ENCODE assay signal across 12 mouse cellular contexts in genomic region chr6:122825166-122825565, GRCm38 (mm10). TPM values are rescaled to one million over a fixed set of nuclear protein-coding genes. Genes with fewer than 3 reads are reported as not detected.
DNase-seq lines count a peak whose midpoint lies in the region; ATAC-seq and TF ChIP-seq lines count a peak whose summit lies in the region.
"Had no signal": no experiment of that assay in that cellular context is flagged by ENCODE, and none has a peak within 500 bp of the region (broad histone marks: within the 10 kb centered on the region; RNA-seq: fewer than 3 reads in every experiment).

No protein-coding gene starts in this region.

- 79% methylated on average over 9 of the region's 9 CpGs for WGBS in heart, embryonic 13.5 days
- 81% methylated on average over 9 of the region's 9 CpGs for WGBS in lung, embryonic 14.5 days
- 82% methylated on average over 9 of the region's 9 CpGs for WGBS in intestine, postnatal 0 days
- 76% methylated on average over 9 of the region's 9 CpGs for WGBS in stomach, postnatal 0 days

- DNase-seq in heart, adult 11 months: no peak
- no peak for DNase-seq in lung, embryonic 14.5 days
- no peak for DNase-seq in lung, postnatal 25 days (ENCODE audit: low spot score)
- DNase-seq in stomach, postnatal 0 days (ENCODE audit: low spot score): peak; percentile 58
- DNase-seq in lung, postnatal 4 days: no peak
- DNase-seq: gastrocnemius, postnatal 25 days had no signal

- peak overlapping the region; percentile 83; the same call in 1 of the 2 replicates for H3K9ac ChIP-seq in heart, embryonic 13.5 days
- H3K9ac ChIP-seq in lung, embryonic 14.5 days: no peak overlapping the region
- H3K9ac ChIP-seq in intestine, postnatal 0 days (ENCODE audit: low read depth, low read length): no peak overlapping the region
- H3K9ac ChIP-seq in stomach, postnatal 0 days (ENCODE audit: low read length): no peak overlapping the region

- peaks cover 69% of the 10 kb centered on the region for H3K4me1 ChIP-seq in heart, embryonic 13.5 days
- H3K4me1 ChIP-seq in lung, embryonic 14.5 days (ENCODE audit: insufficient read depth): peaks cover 30% of the 10 kb centered on the region
- peaks cover 17% of the 10 kb centered on the region for H3K4me1 ChIP-seq in intestine, postnatal 0 days (replicated peaks; ENCODE audit: control insufficient read depth, insufficient read depth, low read length)
- peaks cover 15% of the 10 kb centered on the region for H3K4me1 ChIP-seq in stomach, postnatal 0 days (replicated peaks; ENCODE audit: control insufficient read depth, insufficient read depth)

- H3K4me3 ChIP-seq in heart, embryonic 13.5 days: peak overlapping the region; percentile 56; the same call in 1 of the 2 replicates
- H3K4me3 ChIP-seq in lung, embryonic 14.5 days (ENCODE audit: low read depth, low read length): no peak overlapping the region
- H3K4me3 ChIP-seq in intestine, postnatal 0 days (ENCODE audit: low read depth, low read length): no peak overlapping the region
- H3K4me3 ChIP-seq in stomach, postnatal 0 days (ENCODE audit: low read depth, low read length): no peak overlapping the region

- no peak for ATAC-seq in heart, embryonic 13.5 days (ENCODE audit: extremely low read depth, insufficient number of reproducible peaks, low FRiP score, low TSS enrichment)
- no peak for ATAC-seq in lung, embryonic 14.5 days (ENCODE audit: insufficient read depth)
- ATAC-seq in intestine, postnatal 0 days: peak; percentile 20; the same call in 1 of the 2 replicates
- peak; percentile 73 for ATAC-seq in stomach, postnatal 0 days (ENCODE audit: low FRiP score, low TSS enrichment)

- no peaks in the 10 kb centered on the region for H3K9me3 ChIP-seq in heart, embryonic 13.5 days
- no peaks in the 10 kb centered on the region for H3K9me3 ChIP-seq in lung, embryonic 14.5 days (ENCODE audit: low read depth, low read length)
- no peaks in the 10 kb centered on the region for H3K9me3 ChIP-seq in intestine, postnatal 0 days (ENCODE audit: control insufficient read depth)
- H3K9me3 ChIP-seq in stomach, postnatal 0 days (ENCODE audit: control insufficient read depth, low read length): no peaks in the 10 kb centered on the region
- H3K9me3 ChIP-seq: hindbrain, embryonic 13.5 days; liver, embryonic 15.5 days; neural tube, embryonic 15.5 days had no signal

- H3K36me3 ChIP-seq in heart, embryonic 13.5 days: peaks cover 28% of the 10 kb centered on the region
- H3K36me3 ChIP-seq in lung, embryonic 14.5 days (ENCODE audit: insufficient read depth): peaks cover 9% of the 10 kb centered on the region
- peaks cover 13% of the 10 kb centered on the region for H3K36me3 ChIP-seq in intestine, postnatal 0 days (ENCODE audit: control insufficient read depth, insufficient read depth)
- peaks cover 7% of the 10 kb centered on the region for H3K36me3 ChIP-seq in stomach, postnatal 0 days (ENCODE audit: control insufficient read depth, insufficient read depth, low read length)

- H3K27ac ChIP-seq in heart, embryonic 13.5 days (replicated peaks): peak overlapping the region; percentile 93
- H3K27ac ChIP-seq in lung, embryonic 14.5 days (ENCODE audit: low read depth): no peak overlapping the region
- H3K27ac ChIP-seq in intestine, postnatal 0 days (ENCODE audit: low read depth, low read length): no peak overlapping the region
- peak overlapping the region; percentile 90; the same call in 1 of the 2 replicates for H3K27ac ChIP-seq in stomach, postnatal 0 days (replicated peaks)
- H3K27ac ChIP-seq: hindbrain, embryonic 13.5 days; neural tube, embryonic 15.5 days had no signal

- peak overlapping the region; percentile 87 for H3K4me2 ChIP-seq in heart, embryonic 13.5 days
- H3K4me2 ChIP-seq in lung, embryonic 14.5 days: peak overlapping the region; percentile 74
- no peak overlapping the region for H3K4me2 ChIP-seq in intestine, postnatal 0 days (replicated peaks; ENCODE audit: low read depth)
- H3K4me2 ChIP-seq in stomach, postnatal 0 days (replicated peaks; ENCODE audit: low read depth): peak overlapping the region; percentile 79

- no peak for TF ChIP-seq EP300 in stomach, postnatal 0 days (optimal IDR thresholded peaks at IDR 0.05)

- H3K27me3 ChIP-seq in heart, embryonic 13.5 days (replicated peaks): no peaks in the 10 kb centered on the region
- H3K27me3 ChIP-seq in lung, embryonic 14.5 days (ENCODE audit: insufficient read depth, low read length): no peaks in the 10 kb centered on the region
- H3K27me3 ChIP-seq in intestine, postnatal 0 days (replicated peaks; ENCODE audit: control insufficient read depth, insufficient read depth, low read length): no peaks in the 10 kb centered on the region
- no peaks in the 10 kb centered on the region for H3K27me3 ChIP-seq in stomach, postnatal 0 days (ENCODE audit: control insufficient read depth, insufficient read depth, low read length)
- H3K27me3 ChIP-seq: hindbrain, embryonic 13.5 days; neural tube, embryonic 15.5 days had no signal

- TF ChIP-seq CTCF in lung, embryonic 14.5 days (IDR thresholded peaks at IDR 0.05; ENCODE audit: low read depth): no peak
- no peak for TF ChIP-seq CTCF in intestine, postnatal 0 days (IDR thresholded peaks at IDR 0.05; ENCODE audit: low read depth)
- TF ChIP-seq CTCF in stomach, postnatal 0 days (IDR thresholded peaks at IDR 0.05; ENCODE audit: low read depth): no peak

RNA-seq across cellular contexts. Expression of gene Foxj2, which starts 5.5 kb away (rescaled TPM):
- polyA plus RNA-seq in heart, embryonic 13.5 days (2015; fragmentation: Nextera tagmentation; extraction: Ambion mirVana): 4.8 and 5.6 TPM in 2 replicates
- polyA plus RNA-seq in lung, embryonic 14.5 days (2014; fragmentation: Nextera tagmentation; extraction: Ambion mirVana): 6.7 and 7.5 TPM in 2 replicates
- 2.8 and 2.9 TPM in 2 replicates for polyA plus RNA-seq in intestine, postnatal 0 days (2015; fragmentation: Nextera tagmentation; extraction: Ambion mirVana)
- polyA plus RNA-seq in stomach, postnatal 0 days (2015; fragmentation: Nextera tagmentation; extraction: Ambion mirVana): 3.0 and 3.5 TPM in 2 replicates

RNA-seq across cellular contexts. Expression of gene Slc2a3, which starts 23.7 kb away (rescaled TPM):
- polyA plus RNA-seq in heart, embryonic 13.5 days (2015; fragmentation: Nextera tagmentation; extraction: Ambion mirVana): 12.1 and 15.4 TPM in 2 replicates
- polyA plus RNA-seq in lung, embryonic 14.5 days (2014; fragmentation: Nextera tagmentation; extraction: Ambion mirVana): 8.4 and 8.9 TPM in 2 replicates
- 2.9 TPM in 2 replicates for polyA plus RNA-seq in intestine, postnatal 0 days (2015; fragmentation: Nextera tagmentation; extraction: Ambion mirVana)
- 3.3 and 4.0 TPM in 2 replicates for polyA plus RNA-seq in stomach, postnatal 0 days (2015; fragmentation: Nextera tagmentation; extraction: Ambion mirVana)

RNA-seq across cellular contexts. Expression of gene C3ar1, which starts 30.8 kb away (rescaled TPM):
- 2.4 and 3.0 TPM in 2 replicates for polyA plus RNA-seq in heart, embryonic 13.5 days (2015; fragmentation: Nextera tagmentation; extraction: Ambion mirVana)
- 3.2 and 4.0 TPM in 2 replicates for polyA plus RNA-seq in lung, embryonic 14.5 days (2014; fragmentation: Nextera tagmentation; extraction: Ambion mirVana)
- polyA plus RNA-seq in intestine, postnatal 0 days (2015; fragmentation: Nextera tagmentation; extraction: Ambion mirVana): 2.1 and 2.2 TPM in 2 replicates
- 2.4 and 2.5 TPM in 2 replicates for polyA plus RNA-seq in stomach, postnatal 0 days (2015; fragmentation: Nextera tagmentation; extraction: Ambion mirVana)
- polyA plus RNA-seq: erythroblast, embryonic 14.5 days had no signal

RNA-seq across cellular contexts. Expression of gene Necap1, which starts 49.1 kb away (rescaled TPM):
- 49.9 and 51.3 TPM in 2 replicates for polyA plus RNA-seq in heart, embryonic 13.5 days (2015; fragmentation: Nextera tagmentation; extraction: Ambion mirVana)
- 46.1 and 50.9 TPM in 2 replicates for polyA plus RNA-seq in lung, embryonic 14.5 days (2014; fragmentation: Nextera tagmentation; extraction: Ambion mirVana)
- polyA plus RNA-seq in intestine, postnatal 0 days (2015; fragmentation: Nextera tagmentation; extraction: Ambion mirVana): 45.8 and 48.7 TPM in 2 replicates
- 29.1 and 29.8 TPM in 2 replicates for polyA plus RNA-seq in stomach, postnatal 0 days (2015; fragmentation: Nextera tagmentation; extraction: Ambion mirVana)

Comparison
In these comparisons a context has a peak if more than half of its experiments do, and no peak if none do; other contexts are left out.
1. ATAC-seq: peak in intestine, postnatal 0 days (single experiment) and stomach, postnatal 0 days (single experiment); none in heart, embryonic 13.5 days (single experiment) and lung, embryonic 14.5 days (single experiment).
2. H3K27ac ChIP-seq: peak in heart, embryonic 13.5 days (single experiment) and stomach, postnatal 0 days (single experiment); none in lung, embryonic 14.5 days (single experiment) and intestine, postnatal 0 days (single experiment).